Mouse (Mus musculus): Measurements from ENCODE around the gene Tjp1. TPM values are rescaled to one million over a fixed set of nuclear protein-coding genes. Genes with fewer than 3 reads are reported as not detected.

Gene Tjp1
- polyA plus RNA-seq, 1 experiment from 2014 or later: 23.3 TPM

GRCm38 (mm10) chr7:65393704-65394452 is 133.7 kb downstream of the Tjp1 start:
- H3K9me3 ChIP-seq: no peaks in the 10 kb centered on the region
- peak; percentile 44 for DNase-seq (ENCODE audit: low spot score)
- peak overlapping the region; percentile 45 for H3K4me3 ChIP-seq
- peak overlapping the region; percentile 76 for H3K27ac ChIP-seq (replicated peaks)
- no peaks in the 10 kb centered on the region for H3K27me3 ChIP-seq (replicated peaks; ENCODE audit: low read depth, poor library complexity, severe bottlenecking)
- no peaks in the 10 kb centered on the region for H3K36me3 ChIP-seq (replicated peaks)
- H3K4me1 ChIP-seq: peaks cover 26% of the 10 kb centered on the region
- WGBS: 5% methylated on average over 17 of the region's 17 CpGs

GRCm38 (mm10) chr7:65392986-65393385 is 134.6 kb downstream of the Tjp1 start:
- 66% methylated on average over 9 of the region's 9 CpGs for whole genome bisulfite sequencing
- DNase-seq (ENCODE audit: low spot score): no peak
- Histone ChIP-seq H3K9me3 (no peaks in the 10 kb centered on the region), H3K27ac (replicated peaks) (no peak overlapping the region), H3K36me3 (replicated peaks) (no peaks in the 10 kb centered on the region), H3K4me3 (no peak overlapping the region), H3K4me1 (peaks cover 32% of the 10 kb centered on the region), H3K27me3 (replicated peaks; ENCODE audit: low read depth, poor library complexity, severe bottlenecking) (no peaks in the 10 kb centered on the region)

GRCm38 (mm10) chr7:65389539-65389938 is 138.0 kb downstream of the Tjp1 start:
- H3K27me3 ChIP-seq (replicated peaks; ENCODE audit: low read depth, poor library complexity, severe bottlenecking): no peaks in the 10 kb centered on the region
- no peak overlapping the region for H3K27ac ChIP-seq (replicated peaks)
- no peak for DNase-seq (ENCODE audit: low spot score)
- WGBS: 93% methylated on average over 7 of the region's 7 CpGs
- no peaks in the 10 kb centered on the region for H3K9me3 ChIP-seq
- H3K4me1 ChIP-seq: peaks cover 24% of the 10 kb centered on the region
- no peak overlapping the region for H3K4me3 ChIP-seq
- no peaks in the 10 kb centered on the region for H3K36me3 ChIP-seq (replicated peaks)

GRCm38 (mm10) chr7:65388243-65389013 is 139.2 kb downstream of the Tjp1 start:
- H3K9me3 ChIP-seq: no peaks in the 10 kb centered on the region
- DNase-seq (ENCODE audit: low spot score): no peak
- no peaks in the 10 kb centered on the region for H3K36me3 ChIP-seq (replicated peaks)
- 80% methylated on average over 8 of the region's 8 CpGs for WGBS
- H3K27me3 ChIP-seq (replicated peaks; ENCODE audit: low read depth, poor library complexity, severe bottlenecking): no peaks in the 10 kb centered on the region
- no peak overlapping the region for H3K4me3 ChIP-seq
- H3K27ac ChIP-seq (replicated peaks): no peak overlapping the region
- H3K4me1 ChIP-seq: peaks cover 13% of the 10 kb centered on the region

GRCm38 (mm10) chr7:65387560-65388175 is 139.9 kb downstream of the Tjp1 start:
- H3K9me3 ChIP-seq: no peaks in the 10 kb centered on the region
- H3K4me3 ChIP-seq: no peak overlapping the region
- no peaks in the 10 kb centered on the region for H3K27me3 ChIP-seq (replicated peaks; ENCODE audit: low read depth, poor library complexity, severe bottlenecking)
- H3K27ac ChIP-seq (replicated peaks): no peak overlapping the region
- no peaks in the 10 kb centered on the region for H3K36me3 ChIP-seq (replicated peaks)
- WGBS: 85% methylated on average over 7 of the region's 7 CpGs
- DNase-seq (ENCODE audit: low spot score): no peak
- H3K4me1 ChIP-seq: peaks cover 7% of the 10 kb centered on the region

- no peaks in the 10 kb centered on the region for H3K36me3 ChIP-seq (replicated peaks)
- DNase-seq (ENCODE audit: low spot score): no peak
- no peaks in the 10 kb centered on the region for H3K27me3 ChIP-seq (replicated peaks; ENCODE audit: low read depth, poor library complexity, severe bottlenecking)
- peaks cover 11% of the 10 kb centered on the region for H3K4me1 ChIP-seq
- H3K4me3 ChIP-seq: no peak overlapping the region
- WGBS: 94% methylated on average over 7 of the region's 7 CpGs
- no peaks in the 10 kb centered on the region for H3K9me3 ChIP-seq
- H3K27ac ChIP-seq (replicated peaks): no peak overlapping the region
These were observed 142.8 kb downstream of the Tjp1 start for GRCm38 (mm10) chr7:65384775-65385174.

GRCm38 (mm10) chr7:65382515-65383283 is 144.9 kb downstream of the Tjp1 start:
- H3K4me3 ChIP-seq: no peak overlapping the region
- H3K27me3 ChIP-seq (replicated peaks; ENCODE audit: low read depth, poor library complexity, severe bottlenecking): no peaks in the 10 kb centered on the region
- no peak for DNase-seq (ENCODE audit: low spot score)
- H3K4me1 ChIP-seq: peaks cover 13% of the 10 kb centered on the region
- H3K36me3 ChIP-seq (replicated peaks): no peaks in the 10 kb centered on the region
- no peak overlapping the region for H3K27ac ChIP-seq (replicated peaks)
- H3K9me3 ChIP-seq: no peaks in the 10 kb centered on the region
- 79% methylated on average over 10 of the region's 10 CpGs for WGBS

- Histone ChIP-seq H3K4me1 (peaks cover 13% of the 10 kb centered on the region), H3K36me3 (replicated peaks) (no peaks in the 10 kb centered on the region), H3K9me3 (no peaks in the 10 kb centered on the region), H3K4me3 (no peak overlapping the region), H3K27me3 (replicated peaks; ENCODE audit: low read depth, poor library complexity, severe bottlenecking) (no peaks in the 10 kb centered on the region), H3K27ac (replicated peaks) (no peak overlapping the region)
- WGBS: 43% methylated on average over 6 of the region's 6 CpGs
- no peak for DNase-seq (ENCODE audit: low spot score)
These were observed 145.7 kb downstream of the Tjp1 start for GRCm38 (mm10) chr7:65381896-65382295.

GRCm38 (mm10) chr7:65380716-65381115 is 146.9 kb downstream of the Tjp1 start:
- H3K4me3 ChIP-seq: no peak overlapping the region
- no peaks in the 10 kb centered on the region for H3K27me3 ChIP-seq (replicated peaks; ENCODE audit: low read depth, poor library complexity, severe bottlenecking)
- peaks cover 13% of the 10 kb centered on the region for H3K4me1 ChIP-seq
- DNase-seq (ENCODE audit: low spot score): no peak
- 91% methylated on average over 9 of the region's 9 CpGs for WGBS
- no peaks in the 10 kb centered on the region for H3K9me3 ChIP-seq
- H3K36me3 ChIP-seq (replicated peaks): no peaks in the 10 kb centered on the region
- no peak overlapping the region for H3K27ac ChIP-seq (replicated peaks)

- Histone ChIP-seq H3K4me3 (no peak overlapping the region), H3K9me3 (no peaks in the 10 kb centered on the region), H3K36me3 (replicated peaks) (no peaks in the 10 kb centered on the region), H3K27me3 (replicated peaks; ENCODE audit: low read depth, poor library complexity, severe bottlenecking) (no peaks in the 10 kb centered on the region), H3K27ac (replicated peaks) (no peak overlapping the region), H3K4me1 (peaks cover 13% of the 10 kb centered on the region)
- no peak for DNase-seq (ENCODE audit: low spot score)
- WGBS: 56% methylated on average over 9 of the region's 9 CpGs
These were observed 148.6 kb downstream of the Tjp1 start for GRCm38 (mm10) chr7:65378818-65379565.

GRCm38 (mm10) chr7:65377521-65377920 is 150.1 kb downstream of the Tjp1 start:
- H3K27ac ChIP-seq (replicated peaks): no peak overlapping the region
- no peaks in the 10 kb centered on the region for H3K27me3 ChIP-seq (replicated peaks; ENCODE audit: low read depth, poor library complexity, severe bottlenecking)
- H3K4me1 ChIP-seq: peaks cover 13% of the 10 kb centered on the region
- no peaks in the 10 kb centered on the region for H3K36me3 ChIP-seq (replicated peaks)
- no peak for DNase-seq (ENCODE audit: low spot score)
- WGBS: 84% methylated on average over 3 of the region's 3 CpGs
- no peak overlapping the region for H3K4me3 ChIP-seq
- H3K9me3 ChIP-seq: no peaks in the 10 kb centered on the region

Measured in embryonic facial prominence, embryonic 10.5 days (tissue).